Mouse (Mus musculus) G1E (cell line): ENCODE measurements around the gene Rbms3.

ENCODE experiments used
- CTCF ChIP-seq: IDR thresholded peaks from 2 replicates; pipeline ENCODE4 v1.5.1; 2012; ENCODE audit warnings: low read depth, low read length, inconsistent platforms, mixed read lengths
- GATA1 ChIP-seq: IDR thresholded peaks from 2 replicates; pipeline ENCODE4 v1.6.1; 2012; ENCODE audit warnings: borderline replicate concordance, low read length, inconsistent platforms, mixed read lengths
- POLR2AphosphoS5 ChIP-seq: IDR thresholded peaks from 2 replicates; pipeline ENCODE4 v1.6.1; 2012; ENCODE audit warnings: low read depth, low read length, inconsistent platforms; ENCODE audit not compliant: insufficient replicate concordance
- TAL1 ChIP-seq: conservative IDR thresholded peaks from 2 replicates; pipeline ENCODE4 v1.6.1; 2012; ENCODE audit warnings: low read depth, low read length, inconsistent platforms, mixed read lengths

GRCm38 (mm10) chr9:116737786-116738185 is 891.9 kb downstream of the Rbms3 start:
- TF ChIP-seq GATA1 (no peak), TAL1 (no peak), CTCF (no peak), POLR2AphosphoS5 (no peak)
